Mouse (Mus musculus) heart, adult 2 months (tissue): Measurements from ENCODE around the gene Sorbs2.

ENCODE experiments used
- CTCF ChIP-seq: fragments of 200-600 bp; IDR thresholded peaks from 2 replicates; pipeline ENCODE4 v1.8.1; 2022; ENCODE audit warnings: antibody characterized with exemption, mild to moderate bottlenecking, moderate library complexity
- EP300 ChIP-seq: fragments of 200-500 bp; IDR thresholded peaks from 2 replicates; pipeline ENCODE4 v1.6.1; 2011; ENCODE audit warnings: low read depth, low read length, control low read depth; ENCODE audit not compliant: insufficient read depth
- POLR2A ChIP-seq: fragments of 200-500 bp; IDR thresholded peaks from 2 replicates; pipeline ENCODE4 v1.6.1; 2011; ENCODE audit warnings: mild to moderate bottlenecking, low read depth, low read length, control low read depth; ENCODE audit not compliant: insufficient read depth

DNA sequence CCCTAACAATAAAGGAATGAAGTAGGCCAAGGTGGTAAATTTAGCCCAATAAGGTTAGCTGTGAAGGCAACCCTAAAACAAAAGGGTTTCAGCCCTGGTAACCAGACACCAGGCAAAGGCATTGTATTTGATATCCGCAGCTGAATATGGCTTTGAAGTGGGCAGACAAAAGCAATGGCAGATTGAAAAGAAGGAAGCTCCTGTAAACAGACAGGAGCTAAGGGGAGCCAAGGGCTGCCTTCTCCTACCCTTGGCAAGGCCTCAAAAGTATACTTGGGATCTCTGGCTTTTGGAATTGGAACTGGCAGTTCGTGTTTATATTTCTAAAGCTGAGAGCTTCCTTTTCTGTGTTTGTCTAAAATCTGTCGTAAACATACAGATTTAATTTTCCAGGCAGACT lies 21.3 kb upstream of the Sorbs2 start:
- TF ChIP-seq POLR2A (no peak), CTCF (no peak), EP300 (no peak)
